Mouse (Mus musculus) adrenal gland, postnatal 14 days (tissue): ENCODE measurements around the gene Chst11. TPM values are rescaled to one million over a fixed set of nuclear protein-coding genes. Genes with fewer than 3 reads are reported as not detected.

Experiments used
- DNase-seq: peaks from one replicate; pipeline ENCODE4 v3.0.0; 2021; ENCODE audit warnings: mixed read lengths
- total RNA-seq: library from RNA; stranded (reverse); gene quantifications from 2 replicates; pipeline ENCODE4 v1.2.3, GENCODE M21; 2021

Gene Chst11
- total RNA-seq, 1 experiment from 2014 or later = 31.8 TPM

GRCm38 (mm10) chr10:83181831-83182572 is 196.7 kb downstream of the Chst11 start:
- no peak for DNase-seq

DNA sequence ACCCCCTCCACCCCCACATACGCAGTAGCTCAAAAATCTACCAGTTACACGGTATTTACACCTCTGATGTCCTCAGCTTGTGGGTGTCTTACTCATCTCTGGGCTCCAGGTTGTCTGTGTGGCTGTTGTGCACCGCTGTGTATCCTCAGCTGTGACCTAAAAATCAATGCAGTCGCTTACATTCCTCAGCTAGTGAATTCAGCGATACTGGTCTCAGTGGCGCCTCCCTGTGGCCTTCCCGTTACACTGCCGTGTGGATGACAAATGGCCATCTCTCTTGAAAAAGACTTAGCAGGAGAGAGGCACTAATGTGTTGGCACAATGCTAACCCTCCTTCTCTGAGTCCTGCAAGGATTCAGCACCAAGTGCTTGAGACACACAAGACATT is 197.3 kb downstream of the Chst11 start:
- peak; percentile 92 for DNase-seq

- DNase-seq = no peak
Measured at GRCm38 (mm10) chr10:83183634-83184479, 198.6 kb downstream of the Chst11 start.

GRCm38 (mm10) chr10:83184480-83185069 is 199.3 kb downstream of the Chst11 start:
- DNase-seq = peak; percentile 69

DNA sequence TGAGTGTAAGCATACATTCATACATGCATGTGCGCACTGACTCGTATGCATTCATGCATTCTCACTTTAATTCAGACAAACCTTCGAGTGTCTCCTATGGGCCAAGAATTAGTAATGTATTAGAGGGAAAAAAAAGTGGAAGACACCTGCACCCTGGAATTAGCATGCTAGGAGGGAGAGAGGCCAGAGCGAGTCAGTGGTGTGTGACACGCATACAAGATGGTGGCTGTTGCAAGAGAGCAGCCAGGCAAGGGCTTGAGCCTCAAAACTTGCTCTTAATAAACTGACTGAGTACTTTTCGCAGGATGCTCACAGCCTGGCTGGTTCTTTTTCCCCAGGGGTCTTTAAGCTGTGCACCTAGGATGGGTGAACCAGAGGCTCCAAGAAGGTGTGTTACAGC is 199.8 kb downstream of the Chst11 start:
- no peak for DNase-seq

DNA sequence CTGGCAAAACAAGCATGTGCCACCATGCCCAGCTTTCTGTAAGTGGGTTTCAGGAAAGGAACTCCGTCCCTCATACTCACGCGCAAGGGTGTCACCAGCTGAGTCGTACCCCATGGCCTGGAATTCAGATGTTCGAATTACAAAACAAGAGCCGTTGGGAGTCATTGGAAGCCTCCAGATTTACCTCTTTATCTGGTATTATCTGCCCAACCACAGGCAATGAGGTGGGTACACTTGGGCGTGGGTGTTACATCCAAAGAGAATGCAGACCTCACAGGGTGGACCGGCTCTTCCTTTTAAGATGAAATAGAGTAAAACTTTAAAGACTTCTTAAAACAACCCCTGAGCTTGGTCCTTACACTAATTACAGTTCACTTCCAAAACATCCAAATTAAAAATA is 200.9 kb downstream of the Chst11 start:
- DNase-seq = no peak

- no peak for DNase-seq
Measured at GRCm38 (mm10) chr10:83186984-83187383, 201.7 kb downstream of the Chst11 start.

GRCm38 (mm10) chr10:83189071-83189470 is 203.8 kb downstream of the Chst11 start:
- no peak for DNase-seq

- no peak for DNase-seq
Measured at GRCm38 (mm10) chr10:83191476-83191875, 206.2 kb downstream of the Chst11 start.

- DNase-seq = no peak
Measured at GRCm38 (mm10) chr10:83191982-83192381, 206.7 kb downstream of the Chst11 start.

DNA sequence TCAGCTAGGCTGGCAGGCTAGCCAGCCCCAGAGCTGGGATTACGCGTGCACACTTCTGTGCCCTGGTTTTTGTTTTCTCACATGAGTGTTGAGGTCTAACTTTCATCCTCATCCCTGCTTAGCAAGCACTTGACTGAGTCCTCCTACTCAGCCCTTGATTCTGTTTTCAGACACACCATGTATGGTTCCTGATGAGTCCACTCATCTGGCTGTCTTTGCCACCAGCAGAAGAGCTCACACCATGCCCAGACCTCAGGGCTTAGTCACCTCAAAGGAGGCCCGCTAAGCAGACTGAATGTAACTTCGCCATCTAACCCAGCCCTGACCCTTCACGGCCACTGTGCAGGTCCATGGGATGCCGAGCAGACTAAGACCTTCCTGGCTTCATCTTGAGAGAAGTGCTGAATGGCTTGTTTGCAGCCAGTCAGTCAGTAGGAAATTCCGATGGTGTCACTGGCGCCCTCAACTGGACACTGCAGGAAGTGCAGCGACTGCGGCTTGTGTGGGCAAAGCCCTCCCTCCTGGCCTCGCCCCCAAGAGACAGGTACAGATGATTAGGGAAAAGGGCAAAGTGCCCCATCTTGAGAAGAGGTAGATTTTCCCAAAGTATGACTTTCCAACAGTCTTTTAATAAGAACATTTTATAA is 212.5 kb downstream of the Chst11 start:
- peak; percentile 86 for DNase-seq

DNA sequence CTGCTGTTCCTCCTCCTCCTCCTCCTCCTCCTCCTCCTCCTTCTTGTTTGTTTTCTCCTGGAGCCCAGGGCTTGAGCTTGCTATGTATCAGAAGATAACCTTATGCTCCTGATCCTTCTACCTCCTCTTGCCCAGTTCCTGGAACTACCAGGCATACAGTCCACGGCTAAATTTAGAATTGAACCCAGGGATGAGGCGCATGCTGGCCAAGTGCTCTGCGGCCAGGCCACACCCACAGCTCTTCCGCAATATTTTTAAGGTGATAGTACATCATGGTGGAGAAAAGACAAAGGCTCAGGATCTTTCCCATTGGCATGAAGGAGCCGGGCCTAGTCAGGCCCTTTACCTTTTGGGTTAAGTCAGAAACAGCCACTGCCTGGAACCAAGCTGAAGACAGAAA is 213.4 kb downstream of the Chst11 start:
- no peak for DNase-seq

- no peak for DNase-seq
Measured at GRCm38 (mm10) chr10:83199290-83199689, 214.0 kb downstream of the Chst11 start.

DNA sequence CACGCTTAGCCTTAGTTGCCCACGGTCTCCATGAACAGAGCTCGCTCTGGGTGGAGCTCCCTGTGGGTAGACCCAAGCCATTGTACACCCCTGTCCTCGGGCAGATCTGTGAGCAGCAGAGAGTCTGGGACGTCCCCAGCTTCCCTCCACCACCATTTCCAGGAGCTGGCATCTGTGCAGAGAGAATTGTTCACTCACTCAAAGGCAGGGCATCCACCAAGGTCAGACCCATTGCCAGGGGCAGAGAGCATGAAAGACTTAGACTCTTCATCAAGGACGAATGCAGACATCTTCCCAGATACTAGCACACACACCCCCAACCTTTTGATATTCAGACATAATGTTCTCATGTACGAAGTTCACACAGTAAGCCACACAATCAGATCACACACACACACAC is 216.2 kb downstream of the Chst11 start:
- DNase-seq = peak; percentile 58

DNA sequence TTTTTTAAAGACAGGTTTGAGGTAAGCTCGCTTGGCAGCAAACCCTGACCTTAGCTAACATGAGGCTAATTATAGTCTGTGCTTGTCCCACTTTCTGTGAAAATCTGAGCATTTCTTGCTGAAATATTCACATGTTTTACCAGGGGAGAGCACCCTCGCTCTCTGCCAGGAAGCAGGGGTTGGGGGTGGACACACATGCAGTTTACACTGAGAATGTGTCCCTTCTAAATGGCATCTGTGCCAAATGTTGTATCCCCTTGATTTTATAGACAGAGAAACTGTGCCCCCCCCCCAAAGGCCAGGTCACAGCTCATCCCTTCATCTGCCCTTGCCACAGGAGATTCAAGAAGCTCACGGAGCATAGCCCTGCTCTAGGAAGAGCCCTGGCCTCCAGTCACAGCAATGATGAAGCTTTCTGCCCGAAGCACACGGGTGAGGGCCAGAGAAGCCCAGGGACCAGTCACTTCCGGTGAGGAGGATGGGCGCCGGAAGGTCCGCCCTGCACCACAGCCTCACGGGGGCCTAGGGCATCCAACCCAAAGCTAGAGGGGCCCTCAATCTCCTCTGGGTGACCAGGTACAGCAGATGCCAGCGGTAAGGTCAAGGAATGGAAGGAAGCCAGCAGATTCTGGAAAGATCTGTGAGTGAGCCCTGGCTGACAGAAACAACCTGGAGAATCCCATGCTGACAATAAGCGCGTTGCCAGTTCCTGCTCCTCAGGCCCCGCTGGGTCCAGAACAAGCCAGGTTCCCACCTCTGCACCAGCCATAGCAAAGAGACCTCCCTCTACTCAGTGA is 217.8 kb downstream of the Chst11 start:
- DNase-seq = no peak

- DNase-seq = no peak
Measured at GRCm38 (mm10) chr10:83208436-83208835, 223.1 kb downstream of the Chst11 start.

GRCm38 (mm10) chr10:83209388-83209787 is 224.1 kb downstream of the Chst11 start:
- DNase-seq = no peak

DNA sequence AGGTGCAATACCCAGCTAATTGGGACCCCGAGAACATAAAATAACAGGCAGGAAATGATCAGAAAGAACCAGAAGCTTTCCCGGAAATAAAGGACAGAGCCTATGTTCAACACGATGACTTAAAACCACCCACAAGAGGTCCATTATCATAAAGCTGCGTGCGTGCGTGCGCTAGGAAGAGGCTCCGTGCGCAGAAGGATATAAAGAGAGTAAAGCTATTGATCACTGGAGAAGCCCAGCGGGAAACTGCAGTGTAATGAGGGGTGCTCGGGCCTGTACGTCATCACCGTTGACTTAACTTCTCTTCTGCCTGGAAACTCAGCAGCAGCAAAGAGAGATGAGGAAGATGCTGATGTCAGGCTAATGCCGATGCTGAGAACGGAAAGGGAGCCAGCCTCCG is 224.8 kb downstream of the Chst11 start:
- no peak for DNase-seq

- no peak for DNase-seq
Measured at GRCm38 (mm10) chr10:83210968-83211583, 225.8 kb downstream of the Chst11 start.

- no peak for DNase-seq
Measured at GRCm38 (mm10) chr10:83212618-83213017, 227.3 kb downstream of the Chst11 start.

DNA sequence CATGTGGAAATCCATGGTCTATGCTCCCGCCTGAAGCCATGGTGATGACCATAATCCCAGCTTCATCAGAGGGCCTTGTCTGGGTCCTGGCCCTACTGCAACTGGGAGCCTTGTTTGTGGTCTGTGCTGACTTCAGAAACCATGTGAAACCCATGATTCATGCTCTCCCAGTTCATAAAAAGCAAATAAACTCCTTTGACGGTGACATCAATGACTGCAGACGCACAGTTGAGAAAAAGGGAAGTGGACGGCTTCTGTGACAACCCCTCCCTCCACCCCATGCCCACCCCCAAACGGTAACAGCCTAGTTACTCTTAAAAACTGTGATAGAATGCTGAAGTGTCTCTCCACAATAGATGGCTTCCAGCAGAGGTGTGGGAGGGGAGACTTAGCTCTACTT is 230.3 kb downstream of the Chst11 start:
- DNase-seq = no peak
